Comparison of ENCODE assay signal across 15 mouse cellular contexts in genomic region chr11:97819923-97820322, GRCm38 (mm10). TPM values are rescaled to one million over a fixed set of nuclear protein-coding genes. Genes with fewer than 3 reads are reported as not detected.
A peak's percentile ranks its signal among the peaks of the same experiment; 100 is the strongest.
DNase-seq lines count a peak whose midpoint lies in the region; ATAC-seq and TF ChIP-seq lines count a peak whose summit lies in the region.
"Had no signal": no experiment of that assay in that cellular context is flagged by ENCODE, and none has a peak within 500 bp of the region (broad histone marks: within the 10 kb centered on the region; RNA-seq: fewer than 3 reads in every experiment).

No protein-coding gene starts in this region.

- TF ChIP-seq POLR2A in small intestine, adult 2 months (IDR thresholded peaks at IDR 0.05; ENCODE audit: low read depth, low read length) = no peak

- no peak for DNase-seq in forebrain, embryonic 10.5 days (ENCODE audit: extremely low spot score, low spot score)
- no peak for DNase-seq in hindbrain, embryonic 10.5 days (ENCODE audit: low spot score)
- no peak for DNase-seq in liver, embryonic 11.5 days (ENCODE audit: low spot score)
- DNase-seq in right cerebral cortex, postnatal 36 days (ENCODE audit: low spot score in 2 of 2) = no peak
- DNase-seq: adrenal gland, adult 8-10 months; cerebellum, postnatal 10 days; lung, embryonic 14.5 days had no signal

- no peak for TF ChIP-seq CTCF in small intestine, adult 2 months (IDR thresholded peaks at IDR 0.05; ENCODE audit: extremely low read depth, insufficient read length, insufficient replicate concordance, low read depth, low read length)

- peaks cover 76% of the 10 kb centered on the region for H3K36me3 ChIP-seq in forebrain, embryonic 10.5 days (replicated peaks)
- H3K36me3 ChIP-seq in forebrain, embryonic 13.5 days (ENCODE audit: poor library complexity, severe bottlenecking) = peaks cover 74% of the 10 kb centered on the region
- peaks cover 53% of the 10 kb centered on the region for H3K36me3 ChIP-seq in hindbrain, embryonic 10.5 days
- peaks cover 10% of the 10 kb centered on the region for H3K36me3 ChIP-seq in hindbrain, embryonic 16.5 days (ENCODE audit: control insufficient read depth, insufficient read depth, low read length)
- peaks cover 50% of the 10 kb centered on the region for H3K36me3 ChIP-seq in liver, embryonic 12.5 days
- H3K36me3 ChIP-seq in liver, embryonic 11.5 days (ENCODE audit: control insufficient read depth, insufficient read depth, low read length) = peaks cover 4% of the 10 kb centered on the region; the same call in 1 of the 2 replicates
- H3K36me3 ChIP-seq in small intestine, adult 2 months (ENCODE audit: control insufficient read depth, insufficient read depth, low read length) = peaks cover 65% of the 10 kb centered on the region

- H3K27ac ChIP-seq in forebrain, embryonic 10.5 days = 0 out of 2 replicates have a peak overlapping the region, but pooled peaks have one; percentile 31
- no peak overlapping the region for H3K27ac ChIP-seq in forebrain, embryonic 13.5 days
- 0 out of 2 replicates have a peak overlapping the region, but pooled peaks have one; percentile 1 for H3K27ac ChIP-seq in hindbrain, embryonic 10.5 days
- H3K27ac ChIP-seq in hindbrain, embryonic 16.5 days (ENCODE audit: low read depth, low read length) = no peak overlapping the region
- peak overlapping the region; percentile 68; the same call in 1 of the 2 replicates for H3K27ac ChIP-seq in liver, embryonic 12.5 days
- no peak overlapping the region for H3K27ac ChIP-seq in liver, embryonic 11.5 days (ENCODE audit: low read depth, low read length)
- H3K27ac ChIP-seq in small intestine, adult 2 months (ENCODE audit: insufficient read depth, low read depth, low read length) = peak overlapping the region; percentile 84

- WGBS in forebrain, embryonic 10.5 days = 79% methylated on average over 5 of the region's 5 CpGs
- WGBS in forebrain, embryonic 13.5 days = 92% methylated on average over 5 of the region's 5 CpGs
- 83% methylated on average over 5 of the region's 5 CpGs for WGBS in hindbrain, embryonic 10.5 days
- 76% methylated on average over 5 of the region's 5 CpGs for WGBS in hindbrain, embryonic 16.5 days
- 67% methylated on average over 5 of the region's 5 CpGs for WGBS in liver, embryonic 12.5 days (ENCODE audit: insufficient replicate concordance)
- 71% methylated on average over 5 of the region's 5 CpGs for WGBS in liver, embryonic 11.5 days
- 44% methylated on average over 5 of the region's 5 CpGs for WGBS in small intestine, adult 2 months

- H3K9ac ChIP-seq in forebrain, embryonic 13.5 days = no peak overlapping the region
- H3K9ac ChIP-seq in hindbrain, embryonic 16.5 days (ENCODE audit: low read depth, low read length) = no peak overlapping the region
- no peak overlapping the region for H3K9ac ChIP-seq in liver, embryonic 12.5 days
- no peak overlapping the region for H3K9ac ChIP-seq in liver, embryonic 11.5 days (ENCODE audit: low read depth, low read length)
- H3K9ac ChIP-seq: lung, embryonic 14.5 days had no signal

- no peaks in the 10 kb centered on the region for H3K27me3 ChIP-seq in forebrain, embryonic 10.5 days (ENCODE audit: poor library complexity, severe bottlenecking)
- H3K27me3 ChIP-seq in forebrain, embryonic 13.5 days = no peaks in the 10 kb centered on the region
- no peaks in the 10 kb centered on the region for H3K27me3 ChIP-seq in hindbrain, embryonic 10.5 days (ENCODE audit: insufficient read depth, poor library complexity, severe bottlenecking)
- no peaks in the 10 kb centered on the region for H3K27me3 ChIP-seq in hindbrain, embryonic 16.5 days (replicated peaks; ENCODE audit: control insufficient read depth, insufficient read depth, low read length)
- no peaks in the 10 kb centered on the region for H3K27me3 ChIP-seq in liver, embryonic 12.5 days (replicated peaks)
- H3K27me3 ChIP-seq in liver, embryonic 11.5 days (replicated peaks; ENCODE audit: control insufficient read depth, insufficient read depth, low read length) = no peaks in the 10 kb centered on the region
- H3K27me3 ChIP-seq in small intestine, adult 2 months (ENCODE audit: control insufficient read depth, insufficient read depth, low read length) = no peaks in the 10 kb centered on the region

- ATAC-seq in forebrain, embryonic 13.5 days = no peak
- ATAC-seq in hindbrain, embryonic 16.5 days = no peak
- ATAC-seq in liver, embryonic 12.5 days = no peak
- ATAC-seq in liver, embryonic 11.5 days (replicated peaks; ENCODE audit: low FRiP score) = no peak
- ATAC-seq: midbrain, embryonic 16.5 days had no signal

- no peaks in the 10 kb centered on the region for H3K9me3 ChIP-seq in forebrain, embryonic 10.5 days
- H3K9me3 ChIP-seq in forebrain, embryonic 13.5 days (replicated peaks) = no peaks in the 10 kb centered on the region
- no peaks in the 10 kb centered on the region for H3K9me3 ChIP-seq in hindbrain, embryonic 10.5 days
- H3K9me3 ChIP-seq in hindbrain, embryonic 16.5 days (ENCODE audit: control insufficient read depth, low read length) = no peaks in the 10 kb centered on the region
- no peaks in the 10 kb centered on the region for H3K9me3 ChIP-seq in liver, embryonic 12.5 days (replicated peaks)
- H3K9me3 ChIP-seq in liver, embryonic 11.5 days (ENCODE audit: control insufficient read depth, low read length) = no peaks in the 10 kb centered on the region

- H3K4me2 ChIP-seq in forebrain, embryonic 13.5 days = no peak overlapping the region
- H3K4me2 ChIP-seq in hindbrain, embryonic 16.5 days (ENCODE audit: low read length) = no peak overlapping the region
- H3K4me2 ChIP-seq in liver, embryonic 12.5 days = no peak overlapping the region
- no peak overlapping the region for H3K4me2 ChIP-seq in liver, embryonic 11.5 days
- H3K4me2 ChIP-seq: lung, embryonic 14.5 days had no signal

- H3K4me1 ChIP-seq in forebrain, embryonic 10.5 days = peaks cover 78% of the 10 kb centered on the region
- peaks cover 45% of the 10 kb centered on the region for H3K4me1 ChIP-seq in forebrain, embryonic 13.5 days
- H3K4me1 ChIP-seq in hindbrain, embryonic 10.5 days (replicated peaks) = peaks cover 77% of the 10 kb centered on the region
- peaks cover 23% of the 10 kb centered on the region for H3K4me1 ChIP-seq in hindbrain, embryonic 16.5 days (ENCODE audit: control insufficient read depth, insufficient read depth, low read depth, low read length)
- H3K4me1 ChIP-seq in liver, embryonic 12.5 days = peaks cover 92% of the 10 kb centered on the region
- H3K4me1 ChIP-seq in liver, embryonic 11.5 days (replicated peaks; ENCODE audit: control insufficient read depth, insufficient read depth, low read length) = peaks cover 55% of the 10 kb centered on the region
- peaks cover 69% of the 10 kb centered on the region for H3K4me1 ChIP-seq in small intestine, adult 2 months (ENCODE audit: control insufficient read depth, insufficient read depth, insufficient read length, low read length)

- H3K4me3 ChIP-seq in forebrain, embryonic 10.5 days = no peak overlapping the region
- H3K4me3 ChIP-seq in forebrain, embryonic 13.5 days = no peak overlapping the region
- no peak overlapping the region for H3K4me3 ChIP-seq in hindbrain, embryonic 10.5 days
- H3K4me3 ChIP-seq in hindbrain, embryonic 16.5 days (ENCODE audit: low read length) = no peak overlapping the region
- no peak overlapping the region for H3K4me3 ChIP-seq in liver, embryonic 12.5 days
- H3K4me3 ChIP-seq in liver, embryonic 11.5 days (ENCODE audit: low read depth, low read length) = no peak overlapping the region
- no peak overlapping the region for H3K4me3 ChIP-seq in small intestine, adult 2 months (ENCODE audit: low read depth, low read length)

RNA-seq across cellular contexts. Expression of gene B230217C12Rik, which starts 20.7 kb away (rescaled TPM):
- 13.3 and 15.9 TPM in 2 replicates for polyA plus RNA-seq in forebrain, embryonic 10.5 days (2016; fragmentation: Nextera tagmentation; extraction: Ambion mirVana)
- 17.4 and 18.7 TPM in 2 replicates for polyA plus RNA-seq in forebrain, embryonic 13.5 days (2015; fragmentation: Nextera tagmentation; extraction: Ambion mirVana)
- polyA plus RNA-seq in hindbrain, embryonic 10.5 days (2016; fragmentation: Nextera tagmentation; extraction: Ambion mirVana) = 10.0 and 12.3 TPM in 2 replicates
- polyA plus RNA-seq in hindbrain, embryonic 16.5 days (2015; fragmentation: Nextera tagmentation; extraction: Ambion mirVana) = 38.2 and 40.7 TPM in 2 replicates
- polyA plus RNA-seq in liver, embryonic 12.5 days (2016; fragmentation: Nextera tagmentation; extraction: Ambion mirVana) = 1.1 and 1.3 TPM in 2 replicates
- polyA plus RNA-seq in liver, embryonic 11.5 days (2014; fragmentation: Nextera tagmentation; extraction: Ambion mirVana) = 3.7 and 5.4 TPM in 2 replicates
- polyA plus RNA-seq in small intestine, adult 2 months (2012; rRNA removed) = 0.43 and 0.44 TPM in 2 replicates

RNA-seq across cellular contexts. Expression of gene Lasp1, which starts 21.1 kb away (rescaled TPM):
- 85.5 and 87.3 TPM in 2 replicates for polyA plus RNA-seq in forebrain, embryonic 10.5 days (2016; fragmentation: Nextera tagmentation; extraction: Ambion mirVana)
- polyA plus RNA-seq in forebrain, embryonic 13.5 days (2015; fragmentation: Nextera tagmentation; extraction: Ambion mirVana) = 95.3 and 109 TPM in 2 replicates
- polyA plus RNA-seq in hindbrain, embryonic 10.5 days (2016; fragmentation: Nextera tagmentation; extraction: Ambion mirVana) = 77.7 and 90.1 TPM in 2 replicates
- 176 and 191 TPM in 2 replicates for polyA plus RNA-seq in hindbrain, embryonic 16.5 days (2015; fragmentation: Nextera tagmentation; extraction: Ambion mirVana)
- polyA plus RNA-seq in liver, embryonic 12.5 days (2016; fragmentation: Nextera tagmentation; extraction: Ambion mirVana) = 36.9 and 37.6 TPM in 2 replicates
- 54.7 and 55.3 TPM in 2 replicates for polyA plus RNA-seq in liver, embryonic 11.5 days (2014; fragmentation: Nextera tagmentation; extraction: Ambion mirVana)
- polyA plus RNA-seq in small intestine, adult 2 months (2012; rRNA removed) = 165 and 397 TPM in 2 replicates

RNA-seq across cellular contexts. Expression of gene Rpl23, which starts 37.7 kb away (rescaled TPM):
- polyA plus RNA-seq in forebrain, embryonic 10.5 days (2016; fragmentation: Nextera tagmentation; extraction: Ambion mirVana) = 449 and 492 TPM in 2 replicates
- 386 and 461 TPM in 2 replicates for polyA plus RNA-seq in forebrain, embryonic 13.5 days (2015; fragmentation: Nextera tagmentation; extraction: Ambion mirVana)
- polyA plus RNA-seq in hindbrain, embryonic 10.5 days (2016; fragmentation: Nextera tagmentation; extraction: Ambion mirVana) = 381 and 439 TPM in 2 replicates
- polyA plus RNA-seq in hindbrain, embryonic 16.5 days (2015; fragmentation: Nextera tagmentation; extraction: Ambion mirVana) = 252 and 268 TPM in 2 replicates
- polyA plus RNA-seq in liver, embryonic 12.5 days (2016; fragmentation: Nextera tagmentation; extraction: Ambion mirVana) = 462 and 473 TPM in 2 replicates
- polyA plus RNA-seq in liver, embryonic 11.5 days (2014; fragmentation: Nextera tagmentation; extraction: Ambion mirVana) = 756 and 842 TPM in 2 replicates
- 10.2 and 22.0 TPM in 2 replicates for polyA plus RNA-seq in small intestine, adult 2 months (2012; rRNA removed)

RNA-seq across cellular contexts. Expression of gene 1700001P01Rik, which starts 44.2 kb away (rescaled TPM):
- polyA plus RNA-seq in forebrain, embryonic 10.5 days (2016; fragmentation: Nextera tagmentation; extraction: Ambion mirVana) = 0.73 TPM in 1 of 2 replicates, not detected in the other
- 0.62 and 0.76 TPM in 2 replicates for polyA plus RNA-seq in forebrain, embryonic 13.5 days (2015; fragmentation: Nextera tagmentation; extraction: Ambion mirVana)
- 0.37 and 0.80 TPM in 2 replicates for polyA plus RNA-seq in hindbrain, embryonic 10.5 days (2016; fragmentation: Nextera tagmentation; extraction: Ambion mirVana)
- 0.44 and 0.91 TPM in 2 replicates for polyA plus RNA-seq in hindbrain, embryonic 16.5 days (2015; fragmentation: Nextera tagmentation; extraction: Ambion mirVana)
- not detected in 2 replicates for polyA plus RNA-seq in liver, embryonic 12.5 days (2016; fragmentation: Nextera tagmentation; extraction: Ambion mirVana)
- polyA plus RNA-seq in liver, embryonic 11.5 days (2014; fragmentation: Nextera tagmentation; extraction: Ambion mirVana) = 0.64 TPM in 1 of 2 replicates, not detected in the other
- not detected in 2 replicates for polyA plus RNA-seq in small intestine, adult 2 months (2012; rRNA removed)
- polyA plus RNA-seq: kidney, embryonic 14.5 days; lung, embryonic 14.5 days; neural tube, embryonic 11.5 days; stomach, postnatal 0 days had no signal

RNA-seq across cellular contexts. Expression of gene Cwc25, which starts 53.6 kb away (rescaled TPM):
- polyA plus RNA-seq in forebrain, embryonic 10.5 days (2016; fragmentation: Nextera tagmentation; extraction: Ambion mirVana) = 20.3 and 22.0 TPM in 2 replicates
- 18.0 and 20.1 TPM in 2 replicates for polyA plus RNA-seq in forebrain, embryonic 13.5 days (2015; fragmentation: Nextera tagmentation; extraction: Ambion mirVana)
- 19.4 and 20.6 TPM in 2 replicates for polyA plus RNA-seq in hindbrain, embryonic 10.5 days (2016; fragmentation: Nextera tagmentation; extraction: Ambion mirVana)
- 14.1 and 16.2 TPM in 2 replicates for polyA plus RNA-seq in hindbrain, embryonic 16.5 days (2015; fragmentation: Nextera tagmentation; extraction: Ambion mirVana)
- 10.7 and 10.9 TPM in 2 replicates for polyA plus RNA-seq in liver, embryonic 12.5 days (2016; fragmentation: Nextera tagmentation; extraction: Ambion mirVana)
- 12.9 and 13.1 TPM in 2 replicates for polyA plus RNA-seq in liver, embryonic 11.5 days (2014; fragmentation: Nextera tagmentation; extraction: Ambion mirVana)
- 1.7 and 3.7 TPM in 2 replicates for polyA plus RNA-seq in small intestine, adult 2 months (2012; rRNA removed)

Comparison
In these comparisons a context has a peak if more than half of its experiments do, and no peak if none do; other contexts are left out.
1. H3K27ac ChIP-seq: peak in forebrain, embryonic 10.5 days (single experiment), hindbrain, embryonic 10.5 days (single experiment), liver, embryonic 12.5 days (single experiment) and small intestine, adult 2 months (single experiment); none in forebrain, embryonic 13.5 days (single experiment), hindbrain, embryonic 16.5 days (single experiment) and liver, embryonic 11.5 days (single experiment).
2. RNA of gene Rpl23, which starts 37.7 kb away (polyA plus RNA-seq): 756 to 842 TPM in liver, embryonic 11.5 days, 462 to 473 TPM in liver, embryonic 12.5 days, 386 to 461 TPM in forebrain, embryonic 13.5 days, 449 to 492 TPM in forebrain, embryonic 10.5 days, 381 to 439 TPM in hindbrain, embryonic 10.5 days and 252 to 268 TPM in hindbrain, embryonic 16.5 days; 10.2 to 22.0 TPM in small intestine, adult 2 months; every median in the first group is over 10 times any median in the second.